Mouse (Mus musculus): ENCODE data around the gene Cdc34. TPM values are rescaled to one million over a fixed set of nuclear protein-coding genes. Genes with fewer than 3 reads are reported as not detected.

The Cdc34 gene
- polyA plus RNA-seq, 1 experiment from 2014 or later = 64.3 TPM

GRCm38 (mm10) chr10:79686219-79686618 lies 4.2 kb downstream of the Cdc34 start:
- H3K9ac ChIP-seq (replicated peaks; ENCODE audit: low read depth) = no peak overlapping the region
- 85% methylated on average over 2 of the region's 2 CpGs for WGBS
- no peak overlapping the region for H3K4me3 ChIP-seq (ENCODE audit: low read depth, low read length)
- no peak for TF ChIP-seq CTCF (IDR thresholded peaks at IDR 0.05)
- no peaks in the 10 kb centered on the region for H3K27me3 ChIP-seq (replicated peaks; ENCODE audit: insufficient read depth, low read length)
- H3K27ac ChIP-seq (ENCODE audit: low read length) = no peak overlapping the region
- no peak for ATAC-seq
- H3K4me1 ChIP-seq (ENCODE audit: insufficient read depth, low read depth, low read length) = peaks cover 10% of the 10 kb centered on the region; the same call in 1 of the 2 replicates
- no peak overlapping the region for H3K4me2 ChIP-seq (replicated peaks; ENCODE audit: low read depth, low read length)
- no peak for DNase-seq (ENCODE audit: low spot score)
- peaks cover 35% of the 10 kb centered on the region for H3K36me3 ChIP-seq (ENCODE audit: insufficient read depth, low read length)
- no peaks in the 10 kb centered on the region for H3K9me3 ChIP-seq (ENCODE audit: low read length)

GRCm38 (mm10) chr10:79686691-79687090 lies 4.7 kb downstream of the Cdc34 start:
- no peak overlapping the region for H3K9ac ChIP-seq (replicated peaks; ENCODE audit: low read depth)
- no peak overlapping the region for H3K27ac ChIP-seq (ENCODE audit: low read length)
- no peaks in the 10 kb centered on the region for H3K27me3 ChIP-seq (replicated peaks; ENCODE audit: insufficient read depth, low read length)
- DNase-seq (ENCODE audit: low spot score) (no peak), ATAC-seq (no peak)
- peaks cover 35% of the 10 kb centered on the region for H3K36me3 ChIP-seq (ENCODE audit: insufficient read depth, low read length)
- TF ChIP-seq EP300 (IDR thresholded peaks at IDR 0.05) (no peak), CTCF (IDR thresholded peaks at IDR 0.05) (no peak)
- 94% methylated on average over 1 of the region's 1 CpGs for whole genome bisulfite sequencing
- no peak overlapping the region for H3K4me3 ChIP-seq (ENCODE audit: low read depth, low read length)
- H3K9me3 ChIP-seq (ENCODE audit: low read length) = no peaks in the 10 kb centered on the region
- H3K4me1 ChIP-seq (ENCODE audit: insufficient read depth, low read depth, low read length) = peaks cover 10% of the 10 kb centered on the region; the same call in 1 of the 2 replicates
- no peak overlapping the region for H3K4me2 ChIP-seq (replicated peaks; ENCODE audit: low read depth, low read length)

GRCm38 (mm10) chr10:79687513-79687912 lies 5.5 kb downstream of the Cdc34 start:
- ATAC-seq (no peak), DNase-seq (ENCODE audit: low spot score) (no peak)
- H3K9me3 ChIP-seq (ENCODE audit: low read length) = no peaks in the 10 kb centered on the region
- no peak for TF ChIP-seq CTCF (IDR thresholded peaks at IDR 0.05)
- TF ChIP-seq EP300 (IDR thresholded peaks at IDR 0.05) = no peak
- WGBS = 95% methylated on average over 6 of the region's 6 CpGs
- H3K4me2 ChIP-seq (replicated peaks; ENCODE audit: low read depth, low read length) = no peak overlapping the region
- no peak overlapping the region for H3K27ac ChIP-seq (ENCODE audit: low read length)
- no peak overlapping the region for H3K4me3 ChIP-seq (ENCODE audit: low read depth, low read length)
- H3K27me3 ChIP-seq (replicated peaks; ENCODE audit: insufficient read depth, low read length) = no peaks in the 10 kb centered on the region
- peaks cover 35% of the 10 kb centered on the region for H3K36me3 ChIP-seq (ENCODE audit: insufficient read depth, low read length)
- peaks cover 10% of the 10 kb centered on the region; the same call in 1 of the 2 replicates for H3K4me1 ChIP-seq (ENCODE audit: insufficient read depth, low read depth, low read length)
- H3K9ac ChIP-seq (replicated peaks; ENCODE audit: low read depth) = no peak overlapping the region

- Histone ChIP-seq H3K9ac (replicated peaks; ENCODE audit: low read depth) (no peak within 1 kb of the TSS), H3K4me2 (replicated peaks; ENCODE audit: low read depth, low read length) (no peak within 1 kb of the TSS), H3K4me3 (ENCODE audit: low read depth, low read length) (no peak within 1 kb of the TSS), H3K27ac (ENCODE audit: low read length) (no peak within 1 kb of the TSS), H3K9me3 (ENCODE audit: low read length) (no peaks in the 10 kb centered on the region), H3K4me1 (ENCODE audit: insufficient read depth, low read depth, low read length) (peaks cover 2% of the 10 kb centered on the region; the same call in 1 of the 2 replicates), H3K27me3 (replicated peaks; ENCODE audit: insufficient read depth, low read length) (no peaks in the 10 kb centered on the region), H3K36me3 (ENCODE audit: insufficient read depth, low read length) (peaks cover 35% of the 10 kb centered on the region)
- DNase-seq (ENCODE audit: low spot score) = no peak
- TF ChIP-seq EP300 (IDR thresholded peaks at IDR 0.05) (no peak), CTCF (IDR thresholded peaks at IDR 0.05) (no peak)
- ATAC-seq = no peak
- WGBS = 85% methylated on average over 4 of the region's 4 CpGs
Observed at GRCm38 (mm10) chr10:79688720-79689119, 6.7 kb downstream of the Cdc34 start, which contains the start of gene Gzmm. Gene Gzmm (plus strand): TSS chr10:79689020.

GRCm38 (mm10) chr10:79689178-79689577 lies 7.2 kb downstream of the Cdc34 start:
- TF ChIP-seq CTCF (IDR thresholded peaks at IDR 0.05) (no peak), EP300 (IDR thresholded peaks at IDR 0.05) (no peak)
- Histone ChIP-seq H3K27ac (ENCODE audit: low read length) (no peak overlapping the region), H3K9me3 (ENCODE audit: low read length) (no peaks in the 10 kb centered on the region), H3K9ac (replicated peaks; ENCODE audit: low read depth) (no peak overlapping the region), H3K4me1 (ENCODE audit: insufficient read depth, low read depth, low read length) (no peaks in the 10 kb centered on the region), H3K4me2 (replicated peaks; ENCODE audit: low read depth, low read length) (no peak overlapping the region), H3K4me3 (ENCODE audit: low read depth, low read length) (no peak overlapping the region), H3K27me3 (replicated peaks; ENCODE audit: insufficient read depth, low read length) (no peaks in the 10 kb centered on the region), H3K36me3 (ENCODE audit: insufficient read depth, low read length) (peaks cover 35% of the 10 kb centered on the region)
- 92% methylated on average over 3 of the region's 3 CpGs for WGBS
- DNase-seq (ENCODE audit: low spot score) = no peak
- no peak for ATAC-seq

GRCm38 (mm10) chr10:79691986-79692548 lies 10.1 kb downstream of the Cdc34 start:
- Histone ChIP-seq H3K4me1 (ENCODE audit: insufficient read depth, low read depth, low read length) (peaks cover 8% of the 10 kb centered on the region; the same call in 1 of the 2 replicates), H3K36me3 (ENCODE audit: insufficient read depth, low read length) (peaks cover 12% of the 10 kb centered on the region), H3K27me3 (replicated peaks; ENCODE audit: insufficient read depth, low read length) (no peaks in the 10 kb centered on the region), H3K4me2 (replicated peaks; ENCODE audit: low read depth, low read length) (no peak overlapping the region), H3K27ac (ENCODE audit: low read length) (no peak overlapping the region), H3K4me3 (ENCODE audit: low read depth, low read length) (no peak overlapping the region), H3K9me3 (ENCODE audit: low read length) (no peaks in the 10 kb centered on the region), H3K9ac (replicated peaks; ENCODE audit: low read depth) (no peak overlapping the region)
- ATAC-seq (no peak), DNase-seq (ENCODE audit: low spot score) (no peak)
- 98% methylated on average over 2 of the region's 2 CpGs for WGBS
- TF ChIP-seq CTCF (IDR thresholded peaks at IDR 0.05) (peak; percentile 35), EP300 (IDR thresholded peaks at IDR 0.05) (no peak)
